Mouse (Mus musculus): ENCODE measurements around the gene Gramd1a. TPM values are rescaled to one million over a fixed set of nuclear protein-coding genes. Genes with fewer than 3 reads are reported as not detected.

The Gramd1a gene
- 95.1 and 104 TPM in 2 replicates for polyA plus RNA-seq (2016; fragmentation: Nextera tagmentation; extraction: Ambion mirVana)

DNA sequence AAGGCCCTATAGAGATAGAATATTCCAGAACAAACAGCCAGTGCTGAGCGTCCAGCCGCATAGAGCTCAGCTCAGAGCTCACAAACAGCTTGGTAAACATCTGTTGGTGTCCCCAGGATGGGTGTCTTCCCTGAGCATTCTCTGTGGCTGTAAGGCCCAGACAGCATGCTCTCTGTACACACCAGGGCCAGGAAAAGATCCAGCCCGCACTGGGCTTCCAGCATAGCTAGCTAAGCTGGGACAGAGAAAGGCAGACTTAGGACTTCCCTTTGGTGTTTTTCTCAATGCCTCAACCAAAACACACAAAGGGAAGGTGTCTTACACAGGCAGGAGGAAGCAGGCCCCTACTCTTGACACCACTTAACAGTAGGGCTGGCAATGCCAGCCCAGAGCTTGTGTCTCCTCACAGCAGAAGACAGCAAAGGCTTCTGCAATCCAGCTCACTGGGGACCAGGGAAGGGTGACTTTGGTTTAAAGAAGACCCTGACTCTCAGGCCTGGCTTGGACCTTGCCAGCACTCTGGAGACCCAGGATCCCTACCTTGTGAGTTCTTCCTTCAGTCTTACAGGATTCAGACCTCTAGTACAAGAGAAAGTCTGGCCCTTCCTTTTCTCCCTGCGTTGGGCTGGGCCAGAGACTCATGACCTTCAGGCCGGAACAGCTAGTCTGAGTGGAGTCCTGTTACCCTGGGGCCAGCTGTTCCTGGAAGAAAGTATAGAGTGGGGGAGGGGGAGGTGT is at the start of gene Gramd1a:
Gene Gramd1a, minus strand, starts transcription at position 601 of the 738 bp plus-strand sequence.
- H3K27ac ChIP-seq: peak within 1 kb of the TSS; percentile 43
- no peaks in the 10 kb centered on the region for H3K9me3 ChIP-seq
- H3K9ac ChIP-seq (replicated peaks): peak within 1 kb of the TSS; percentile 5; the same call in 1 of the 2 replicates
- no peak for ATAC-seq (ENCODE audit: insufficient number of reproducible peaks, insufficient read depth, low FRiP score, low TSS enrichment, low read depth)
- no peaks in the 10 kb centered on the region for H3K27me3 ChIP-seq
- no peaks in the 10 kb centered on the region for H3K36me3 ChIP-seq
- H3K4me3 ChIP-seq (replicated peaks): no peak within 1 kb of the TSS
- H3K4me1 ChIP-seq (replicated peaks): peaks cover 20% of the 10 kb centered on the region
- WGBS: 55% methylated on average over 5 of the region's 5 CpGs
- H3K4me2 ChIP-seq: peak within 1 kb of the TSS; percentile 25

DNA sequence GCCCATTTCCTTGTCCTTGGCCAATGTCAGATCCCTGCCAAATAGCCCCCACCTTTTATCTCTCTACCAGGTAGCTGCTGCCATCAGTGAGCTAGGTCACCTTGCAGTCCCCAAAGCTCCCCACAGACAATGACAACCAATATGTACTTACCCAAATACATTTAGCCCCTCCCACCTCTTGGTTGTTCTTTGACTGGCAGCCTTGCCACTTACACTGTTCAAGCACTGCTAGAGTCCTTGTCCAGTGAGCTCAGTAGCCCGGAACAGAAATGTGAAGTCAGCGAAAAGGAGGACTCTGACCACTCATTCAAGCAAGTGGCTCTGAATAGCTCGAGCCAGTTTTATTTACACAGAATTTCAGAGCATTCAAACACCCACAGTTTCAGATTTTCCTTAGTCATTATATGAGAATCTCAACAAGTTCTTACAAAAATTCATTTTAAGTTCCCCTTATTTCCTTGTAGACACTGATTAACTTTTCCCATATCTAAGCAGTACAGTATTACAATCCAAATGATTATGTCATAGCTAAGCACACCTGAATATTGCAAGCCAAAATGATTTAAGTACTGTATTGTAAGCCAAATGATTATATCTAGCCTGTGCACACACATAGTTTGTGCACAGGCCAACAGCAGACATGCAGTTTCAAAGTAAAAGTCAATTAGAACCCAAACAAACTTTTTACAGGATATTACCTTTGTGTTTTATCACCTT is 40.1 kb upstream of the Gramd1a start:
- no peak overlapping the region for H3K9ac ChIP-seq (replicated peaks)
- H3K4me3 ChIP-seq (replicated peaks): no peak overlapping the region
- 80% methylated on average over 3 of the region's 3 CpGs for WGBS
- H3K27ac ChIP-seq: no peak overlapping the region
- H3K27me3 ChIP-seq: no peaks in the 10 kb centered on the region; the same call in 1 of the 2 replicates
- ATAC-seq (ENCODE audit: insufficient number of reproducible peaks, insufficient read depth, low FRiP score, low TSS enrichment, low read depth): no peak
- no peaks in the 10 kb centered on the region for H3K4me1 ChIP-seq (replicated peaks)
- no peaks in the 10 kb centered on the region for H3K36me3 ChIP-seq
- H3K4me2 ChIP-seq: no peak overlapping the region
- H3K9me3 ChIP-seq: no peaks in the 10 kb centered on the region

DNA sequence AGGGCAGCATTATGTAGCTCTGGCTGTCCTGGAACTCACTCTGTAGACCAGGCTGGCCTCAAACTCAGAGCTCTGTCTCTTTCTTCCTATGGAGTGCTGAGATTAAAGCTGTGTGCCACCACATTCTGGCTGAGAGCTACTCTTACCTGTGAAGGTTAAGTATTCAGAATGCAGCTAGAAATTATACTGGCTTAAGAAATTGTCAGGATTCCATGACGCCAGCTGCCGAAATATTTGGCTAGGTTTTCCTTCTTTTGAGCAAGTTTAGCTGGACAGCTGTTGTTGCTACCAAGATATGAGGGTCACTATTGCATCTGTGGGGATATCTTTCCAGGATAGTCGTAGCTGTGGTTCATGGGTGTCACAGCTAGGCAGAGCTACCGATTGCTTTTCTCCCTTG is 29.0 kb upstream of the Gramd1a start:
- Histone ChIP-seq H3K4me3 (replicated peaks) (no peak overlapping the region), H3K36me3 (no peaks in the 10 kb centered on the region), H3K4me2 (no peak overlapping the region), H3K9ac (replicated peaks) (no peak overlapping the region), H3K4me1 (replicated peaks) (no peaks in the 10 kb centered on the region), H3K27me3 (no peaks in the 10 kb centered on the region), H3K9me3 (no peaks in the 10 kb centered on the region), H3K27ac (no peak overlapping the region)
- ATAC-seq (ENCODE audit: insufficient number of reproducible peaks, insufficient read depth, low FRiP score, low TSS enrichment, low read depth): no peak
- WGBS: 83% methylated on average over 4 of the region's 4 CpGs

DNA sequence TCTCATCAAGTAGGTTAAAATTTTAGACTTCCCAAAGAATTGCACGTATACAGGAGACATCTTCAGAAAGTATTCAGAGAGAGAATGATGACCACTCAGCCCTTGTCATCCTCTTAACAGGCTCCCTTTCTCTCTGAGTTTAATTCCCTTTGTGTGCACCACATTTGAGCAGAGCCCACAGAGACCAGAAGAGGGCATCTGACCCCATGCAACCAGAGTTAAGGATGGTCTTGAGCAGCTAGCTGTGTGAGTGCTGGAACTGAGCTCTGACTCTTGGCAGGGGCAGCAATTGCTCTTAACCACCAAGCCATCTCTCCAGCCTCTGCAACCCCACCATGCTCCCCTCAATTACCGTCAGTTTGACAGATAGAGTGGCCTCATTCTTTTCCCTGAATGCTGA is 27.2 kb upstream of the Gramd1a start:
- 45% methylated on average over 2 of the region's 2 CpGs for WGBS

DNA sequence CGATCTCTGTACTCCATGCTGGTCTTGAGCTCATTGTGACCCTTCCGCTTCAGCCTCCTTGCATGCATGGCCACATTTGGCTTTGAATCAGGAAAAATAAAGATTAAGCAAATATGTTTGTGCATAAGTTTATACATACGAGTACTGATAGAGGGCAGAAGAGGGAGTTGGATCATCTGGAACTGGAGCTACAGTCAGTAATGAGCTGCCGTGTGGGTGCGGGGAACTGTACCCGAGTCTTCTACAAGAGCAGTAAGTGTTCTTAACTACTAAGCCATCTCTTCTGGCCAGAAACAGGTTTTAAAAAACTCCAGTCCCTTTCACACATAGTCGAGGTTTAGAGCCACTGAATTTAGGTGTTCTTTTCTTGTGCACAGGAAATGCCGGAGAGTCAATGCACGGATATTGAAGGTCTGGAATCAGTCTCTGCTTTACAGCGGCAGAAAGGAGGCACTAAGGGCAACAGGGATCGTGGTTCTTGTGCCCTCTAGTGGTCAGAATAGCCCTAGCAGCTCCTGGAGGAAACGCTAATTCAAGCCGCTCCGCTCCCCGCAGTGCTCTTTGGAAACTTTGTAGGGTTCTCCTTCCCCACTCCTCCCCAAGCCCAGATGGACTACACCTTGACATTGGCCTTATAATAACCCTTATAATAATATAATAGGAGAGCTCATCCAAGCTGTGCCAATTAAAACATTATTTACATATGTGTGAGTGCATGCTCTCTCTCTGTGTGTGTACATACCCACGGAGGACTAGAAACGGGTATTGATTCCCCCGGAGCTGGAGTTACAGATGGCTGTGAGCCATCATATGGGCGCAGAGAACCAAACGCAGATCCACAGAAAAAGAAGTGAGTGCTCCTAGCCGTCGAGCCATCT is 21.4 kb upstream of the Gramd1a start:
- Histone ChIP-seq H3K4me1 (replicated peaks) (no peaks in the 10 kb centered on the region), H3K36me3 (no peaks in the 10 kb centered on the region), H3K9ac (replicated peaks) (no peak overlapping the region), H3K4me3 (replicated peaks) (no peak overlapping the region), H3K9me3 (no peaks in the 10 kb centered on the region), H3K4me2 (peak overlapping the region; percentile 35), H3K27ac (no peak overlapping the region), H3K27me3 (peaks cover 11% of the 10 kb centered on the region)
- ATAC-seq (ENCODE audit: insufficient number of reproducible peaks, insufficient read depth, low FRiP score, low TSS enrichment, low read depth): peak; percentile 78; the same call in 1 of the 2 replicates
- WGBS: 30% methylated on average over 22 of the region's 22 CpGs

More for the DNA sequence above, 27.2 kb upstream of the Gramd1a start:
- H3K4me1 ChIP-seq (replicated peaks): no peaks in the 10 kb centered on the region
- no peak overlapping the region for H3K4me3 ChIP-seq (replicated peaks)
- H3K27me3 ChIP-seq: peaks cover 7% of the 10 kb centered on the region
- H3K9ac ChIP-seq (replicated peaks): no peak overlapping the region
- ATAC-seq (ENCODE audit: insufficient number of reproducible peaks, insufficient read depth, low FRiP score, low TSS enrichment, low read depth): no peak
- H3K36me3 ChIP-seq: no peaks in the 10 kb centered on the region
- H3K4me2 ChIP-seq: no peak overlapping the region
- no peak overlapping the region for H3K27ac ChIP-seq
- H3K9me3 ChIP-seq: no peaks in the 10 kb centered on the region

DNA sequence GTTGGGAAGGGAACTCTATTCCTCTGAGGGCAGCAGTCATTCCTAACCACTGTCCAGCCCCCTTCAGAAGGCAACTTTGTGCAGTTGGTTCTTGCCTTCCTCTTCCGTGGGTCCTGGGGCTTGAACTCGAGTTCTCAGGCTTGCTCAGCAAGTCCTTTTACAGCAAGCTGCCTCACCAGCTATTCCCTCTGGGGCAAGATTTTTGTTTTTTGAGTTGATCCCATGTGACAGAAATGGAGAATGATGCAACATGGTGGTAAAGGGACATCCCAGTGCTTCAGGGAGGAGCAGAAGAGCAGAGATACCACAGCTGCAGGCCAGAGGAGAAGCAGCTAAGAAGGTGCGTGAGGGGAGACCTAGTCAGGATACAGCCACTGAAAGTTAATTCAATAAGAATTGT is 19.4 kb upstream of the Gramd1a start:
- no peak for ATAC-seq (ENCODE audit: insufficient number of reproducible peaks, insufficient read depth, low FRiP score, low TSS enrichment, low read depth)
- H3K4me2 ChIP-seq: no peak overlapping the region

DNA sequence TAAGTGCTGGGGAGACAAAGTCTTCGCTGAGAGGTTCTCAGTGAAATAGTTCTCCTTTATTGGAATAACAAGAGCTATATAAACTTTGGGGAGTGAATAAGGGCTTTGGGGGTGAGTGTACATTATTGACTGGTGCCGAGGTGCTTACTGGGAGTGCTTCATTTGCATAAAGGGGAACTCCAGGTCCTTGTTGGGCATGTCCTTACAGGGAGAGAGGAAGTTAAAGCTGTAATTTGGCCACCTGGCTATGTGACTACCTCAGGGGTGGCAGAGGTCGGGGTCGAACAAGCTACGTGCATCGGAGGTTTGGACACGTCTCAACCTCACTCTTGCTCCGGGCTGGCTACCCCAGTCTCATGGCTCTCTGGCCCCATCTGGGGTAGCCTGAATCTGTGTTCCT is 18.8 kb upstream of the Gramd1a start:
- no peaks in the 10 kb centered on the region for H3K36me3 ChIP-seq
- H3K27me3 ChIP-seq: peaks cover 11% of the 10 kb centered on the region
- H3K4me3 ChIP-seq (replicated peaks): no peak overlapping the region
- WGBS: 64% methylated on average over 8 of the region's 8 CpGs
- H3K27ac ChIP-seq: no peak overlapping the region
- ATAC-seq (ENCODE audit: insufficient number of reproducible peaks, insufficient read depth, low FRiP score, low TSS enrichment, low read depth): no peak
- H3K4me2 ChIP-seq: no peak overlapping the region
- no peaks in the 10 kb centered on the region for H3K9me3 ChIP-seq
- no peak overlapping the region for H3K9ac ChIP-seq (replicated peaks)
- H3K4me1 ChIP-seq (replicated peaks): no peaks in the 10 kb centered on the region

More for the DNA sequence above, 19.4 kb upstream of the Gramd1a start:
- Histone ChIP-seq H3K27me3 (peaks cover 11% of the 10 kb centered on the region), H3K4me1 (replicated peaks) (no peaks in the 10 kb centered on the region), H3K9me3 (no peaks in the 10 kb centered on the region), H3K36me3 (no peaks in the 10 kb centered on the region), H3K27ac (no peak overlapping the region), H3K9ac (replicated peaks) (no peak overlapping the region), H3K4me3 (replicated peaks) (no peak overlapping the region)
- WGBS: 84% methylated on average over 3 of the region's 3 CpGs

DNA sequence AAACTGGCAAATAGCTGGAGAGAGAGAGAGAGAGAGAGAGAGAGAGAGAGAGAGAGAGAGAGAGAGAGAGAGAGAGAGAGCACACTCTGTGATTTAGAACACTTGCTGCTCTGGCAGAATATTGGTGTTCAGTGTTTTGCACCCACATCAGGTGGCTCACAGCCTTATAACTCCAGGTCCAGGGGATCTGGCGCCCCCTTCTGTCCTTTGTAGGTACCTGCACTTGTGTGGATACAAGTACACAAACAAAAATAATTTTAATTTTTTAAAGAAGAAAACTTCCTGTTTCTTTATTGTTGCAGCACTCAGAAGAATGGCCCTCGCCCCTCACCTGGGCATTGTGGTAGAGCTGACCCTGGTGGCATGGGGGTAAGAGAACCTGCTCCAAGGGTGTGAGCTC is 16.5 kb upstream of the Gramd1a start:
- WGBS: 21% methylated on average over 2 of the region's 2 CpGs
- Histone ChIP-seq H3K4me2 (no peak overlapping the region), H3K36me3 (no peaks in the 10 kb centered on the region), H3K9me3 (no peaks in the 10 kb centered on the region), H3K27ac (no peak overlapping the region), H3K4me1 (replicated peaks) (no peaks in the 10 kb centered on the region), H3K4me3 (replicated peaks) (no peak overlapping the region), H3K27me3 (no peaks in the 10 kb centered on the region), H3K9ac (replicated peaks) (no peak overlapping the region)
- ATAC-seq (ENCODE audit: insufficient number of reproducible peaks, insufficient read depth, low FRiP score, low TSS enrichment, low read depth): no peak

DNA sequence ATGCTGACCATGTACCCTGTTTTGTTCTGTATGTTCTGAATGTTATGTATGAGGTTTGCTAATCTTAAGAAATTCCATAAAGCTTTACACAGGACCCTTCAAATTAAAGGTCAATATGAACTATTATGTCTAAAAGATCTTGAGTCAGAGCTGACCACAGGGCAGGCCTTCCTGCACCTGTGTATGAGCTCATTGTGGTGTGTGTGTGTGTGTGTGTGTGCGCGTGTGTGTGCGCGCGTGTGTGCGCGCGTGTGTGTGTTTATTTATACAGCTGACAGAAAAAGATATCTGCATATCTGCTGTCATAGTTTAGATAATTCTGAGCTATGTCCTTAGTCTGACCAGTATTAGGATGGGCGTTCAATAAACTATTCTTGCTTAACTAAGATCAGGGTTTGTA is 14.8 kb upstream of the Gramd1a start:
- 93% methylated on average over 9 of the region's 9 CpGs for WGBS
- Histone ChIP-seq H3K4me2 (no peak overlapping the region), H3K4me3 (replicated peaks) (no peak overlapping the region), H3K27me3 (no peaks in the 10 kb centered on the region), H3K9me3 (no peaks in the 10 kb centered on the region), H3K9ac (replicated peaks) (no peak overlapping the region), H3K27ac (no peak overlapping the region), H3K4me1 (replicated peaks) (no peaks in the 10 kb centered on the region), H3K36me3 (no peaks in the 10 kb centered on the region)
- no peak for ATAC-seq (ENCODE audit: insufficient number of reproducible peaks, insufficient read depth, low FRiP score, low TSS enrichment, low read depth)

DNA sequence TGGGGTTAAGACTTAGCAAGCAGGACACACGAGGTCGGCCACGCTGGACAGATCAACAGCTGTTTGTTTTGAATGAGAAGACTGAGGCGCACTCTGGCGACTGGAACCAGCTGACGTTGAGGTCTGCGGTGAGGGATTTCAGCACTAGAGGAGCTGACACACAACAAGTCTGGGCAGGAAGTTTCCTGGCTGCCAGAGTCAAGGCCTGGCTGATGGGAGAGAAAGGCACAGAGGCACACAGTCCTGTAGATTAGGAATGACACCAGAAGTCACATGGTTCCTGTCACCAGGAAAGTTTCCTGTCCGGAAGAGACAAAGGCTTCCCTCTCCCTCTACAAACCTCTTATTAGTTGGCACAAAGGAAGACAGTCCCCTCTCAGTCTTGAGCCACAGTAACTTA is 12.7 kb upstream of the Gramd1a start:
- Histone ChIP-seq H3K27me3 (no peaks in the 10 kb centered on the region), H3K4me2 (no peak overlapping the region), H3K27ac (no peak overlapping the region), H3K36me3 (no peaks in the 10 kb centered on the region), H3K4me3 (replicated peaks) (no peak overlapping the region), H3K9ac (replicated peaks) (no peak overlapping the region), H3K9me3 (no peaks in the 10 kb centered on the region), H3K4me1 (replicated peaks) (no peaks in the 10 kb centered on the region)
- no peak for ATAC-seq (ENCODE audit: insufficient number of reproducible peaks, insufficient read depth, low FRiP score, low TSS enrichment, low read depth)
- WGBS: 68% methylated on average over 8 of the region's 8 CpGs

DNA sequence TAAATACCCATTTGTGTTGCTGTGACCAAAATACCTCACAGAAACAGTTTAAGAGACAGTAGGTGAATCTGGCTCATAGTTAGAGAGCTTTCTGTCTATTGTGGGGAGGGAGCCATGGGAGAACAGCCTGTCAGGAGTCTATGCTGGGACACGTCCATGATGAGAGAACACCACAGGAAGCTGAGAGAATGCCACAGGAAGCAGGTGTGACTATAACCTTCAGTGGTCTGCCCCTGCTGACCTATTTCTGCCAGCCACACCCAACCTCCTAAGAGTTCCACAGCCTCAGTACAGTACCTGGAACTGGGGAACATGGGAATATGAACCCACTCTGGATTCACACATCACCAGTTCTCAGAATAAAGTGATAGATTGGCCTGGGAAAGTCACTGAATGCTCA is 9.1 kb upstream of the Gramd1a start:
- Histone ChIP-seq H3K27ac (no peak overlapping the region), H3K4me2 (no peak overlapping the region), H3K36me3 (no peaks in the 10 kb centered on the region), H3K27me3 (no peaks in the 10 kb centered on the region), H3K9me3 (no peaks in the 10 kb centered on the region), H3K4me1 (replicated peaks) (no peaks in the 10 kb centered on the region), H3K9ac (replicated peaks) (no peak overlapping the region), H3K4me3 (replicated peaks) (no peak overlapping the region)
- ATAC-seq (ENCODE audit: insufficient number of reproducible peaks, insufficient read depth, low FRiP score, low TSS enrichment, low read depth): no peak
- WGBS: 54% methylated on average over 1 of the region's 1 CpGs
